Mouse (Mus musculus): Measurements from ENCODE around the gene Rnf31. TPM values are rescaled to one million over a fixed set of nuclear protein-coding genes. Genes with fewer than 3 reads are reported as not detected.

Rnf31 gene
- polyA plus RNA-seq, 1 experiment from 2014 or later: 13.2 TPM

GRCm38 (mm10) chr14:55580731-55581130 lies 10.8 kb upstream of the Rnf31 start:
- WGBS: 93% methylated on average over 16 of the region's 16 CpGs
- peaks cover 4% of the 10 kb centered on the region; the same call in 1 of the 2 replicates for H3K4me1 ChIP-seq (ENCODE audit: control insufficient read depth, insufficient read depth, low read length)

GRCm38 (mm10) chr14:55581981-55582681 lies 9.4 kb upstream of the Rnf31 start:
- Histone ChIP-seq H3K9ac (replicated peaks; ENCODE audit: low read depth, low read length) (no peak overlapping the region), H3K36me3 (ENCODE audit: control insufficient read depth, insufficient read depth, low read length) (peaks cover 6% of the 10 kb centered on the region; the same call in 1 of the 2 replicates), H3K9me3 (ENCODE audit: control insufficient read depth, low read depth, low read length) (no peaks in the 10 kb centered on the region), H3K4me2 (replicated peaks; ENCODE audit: low read depth, low read length) (no peak overlapping the region), H3K4me1 (ENCODE audit: control insufficient read depth, insufficient read depth, low read length) (peaks cover 4% of the 10 kb centered on the region; the same call in 1 of the 2 replicates), H3K27me3 (ENCODE audit: control insufficient read depth, insufficient read depth, low read length) (no peaks in the 10 kb centered on the region), H3K27ac (ENCODE audit: low read length) (no peak overlapping the region), H3K4me3 (ENCODE audit: low read depth, low read length) (no peak overlapping the region)
- 66% methylated on average over 9 of the region's 9 CpGs for WGBS
- ATAC-seq (ENCODE audit: insufficient number of reproducible peaks, insufficient read depth, low FRiP score, low read depth): no peak

More at GRCm38 (mm10) chr14:55580731-55581130, 10.8 kb upstream of the Rnf31 start:
- H3K27me3 ChIP-seq (ENCODE audit: control insufficient read depth, insufficient read depth, low read length): no peaks in the 10 kb centered on the region
- no peak overlapping the region for H3K27ac ChIP-seq (ENCODE audit: low read length)
- H3K4me3 ChIP-seq (ENCODE audit: low read depth, low read length): no peak overlapping the region
- H3K4me2 ChIP-seq (replicated peaks; ENCODE audit: low read depth, low read length): no peak overlapping the region
- no peaks in the 10 kb centered on the region for H3K9me3 ChIP-seq (ENCODE audit: control insufficient read depth, low read depth, low read length)
- ATAC-seq (ENCODE audit: insufficient number of reproducible peaks, insufficient read depth, low FRiP score, low read depth): no peak
- peaks cover 6% of the 10 kb centered on the region; the same call in 1 of the 2 replicates for H3K36me3 ChIP-seq (ENCODE audit: control insufficient read depth, insufficient read depth, low read length)
- no peak overlapping the region for H3K9ac ChIP-seq (replicated peaks; ENCODE audit: low read depth, low read length)

- Histone ChIP-seq H3K9ac (replicated peaks; ENCODE audit: low read depth, low read length) (0 out of 2 replicates have a peak overlapping the region, but pooled peaks have one; percentile 15), H3K4me3 (ENCODE audit: low read depth, low read length) (peak overlapping the region; percentile 44; the same call in 1 of the 2 replicates), H3K27me3 (ENCODE audit: control insufficient read depth, insufficient read depth, low read length) (no peaks in the 10 kb centered on the region), H3K4me2 (replicated peaks; ENCODE audit: low read depth, low read length) (peak overlapping the region; percentile 62), H3K4me1 (ENCODE audit: control insufficient read depth, insufficient read depth, low read length) (no peaks in the 10 kb centered on the region), H3K36me3 (ENCODE audit: control insufficient read depth, insufficient read depth, low read length) (peaks cover 6% of the 10 kb centered on the region; the same call in 1 of the 2 replicates), H3K27ac (ENCODE audit: low read length) (no peak overlapping the region), H3K9me3 (ENCODE audit: control insufficient read depth, low read depth, low read length) (no peaks in the 10 kb centered on the region)
- 39% methylated on average over 5 of the region's 5 CpGs for WGBS
- ATAC-seq (ENCODE audit: insufficient number of reproducible peaks, insufficient read depth, low FRiP score, low read depth): no peak
Measured at GRCm38 (mm10) chr14:55584303-55584701, 7.2 kb upstream of the Rnf31 start.

DNA sequence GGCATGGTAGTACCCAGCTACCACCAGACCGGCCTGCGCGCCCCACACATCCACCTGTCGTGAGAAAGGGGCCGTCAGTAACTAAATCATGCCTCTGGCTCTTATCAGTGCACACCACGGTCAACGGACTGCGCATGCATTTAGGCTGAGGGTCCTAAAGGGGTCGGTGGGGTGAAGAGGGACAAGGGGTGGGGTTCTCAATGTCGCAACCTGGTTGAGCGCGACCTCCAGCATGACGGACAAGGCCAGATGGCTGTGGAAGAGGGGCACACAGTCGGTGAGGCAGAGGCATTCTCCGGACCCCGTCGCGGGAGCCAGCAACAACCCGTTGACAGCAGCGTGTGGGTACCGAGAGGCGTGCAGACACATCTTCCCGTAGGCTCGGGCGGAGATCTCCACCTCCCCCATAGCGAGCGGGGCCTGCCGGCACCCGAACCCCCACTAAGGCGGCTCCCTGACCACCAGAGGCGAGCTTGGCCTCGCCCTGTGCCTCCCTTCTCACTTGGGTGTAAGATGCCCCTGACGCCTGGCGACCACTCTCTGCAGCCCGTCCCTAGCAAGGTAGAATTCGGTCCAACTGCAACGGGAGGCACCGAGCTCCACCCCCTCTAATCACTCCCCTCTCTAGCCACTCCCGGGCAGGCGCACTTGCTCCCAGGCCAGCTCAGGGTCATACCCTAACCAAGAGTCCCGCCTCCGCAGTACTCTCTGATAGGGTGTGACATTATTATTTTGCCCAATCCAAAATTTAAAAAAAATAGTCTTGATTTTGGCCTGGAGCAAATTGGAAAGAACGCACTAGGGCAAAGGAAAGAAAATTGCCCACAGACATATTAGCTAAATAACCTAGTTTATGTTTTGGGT lies 6.6 kb upstream of the Rnf31 start, which contains the start of gene Emc9:
Gene Emc9, minus strand, starts transcription at position 601 of the 864 bp plus-strand sequence.
- ATAC-seq (ENCODE audit: insufficient number of reproducible peaks, insufficient read depth, low FRiP score, low read depth): peak; percentile 86
- H3K9me3 ChIP-seq (ENCODE audit: control insufficient read depth, low read depth, low read length): no peaks in the 10 kb centered on the region
- peaks cover 6% of the 10 kb centered on the region; the same call in 1 of the 2 replicates for H3K36me3 ChIP-seq (ENCODE audit: control insufficient read depth, insufficient read depth, low read length)
- peak within 1 kb of the TSS; percentile 15; the same call in 1 of the 2 replicates for H3K9ac ChIP-seq (replicated peaks; ENCODE audit: low read depth, low read length)
- peak within 1 kb of the TSS; percentile 44 for H3K4me3 ChIP-seq (ENCODE audit: low read depth, low read length)
- H3K4me1 ChIP-seq (ENCODE audit: control insufficient read depth, insufficient read depth, low read length): 0 out of 2 replicates have a peak, but pooled peaks cover 1% of the 10 kb centered on the region
- H3K27ac ChIP-seq (ENCODE audit: low read length): peak within 1 kb of the TSS; percentile 48; the same call in 1 of the 2 replicates
- WGBS: 3% methylated on average over 43 of the region's 43 CpGs
- no peaks in the 10 kb centered on the region for H3K27me3 ChIP-seq (ENCODE audit: control insufficient read depth, insufficient read depth, low read length)
- H3K4me2 ChIP-seq (replicated peaks; ENCODE audit: low read depth, low read length): peak within 1 kb of the TSS; percentile 62

DNA sequence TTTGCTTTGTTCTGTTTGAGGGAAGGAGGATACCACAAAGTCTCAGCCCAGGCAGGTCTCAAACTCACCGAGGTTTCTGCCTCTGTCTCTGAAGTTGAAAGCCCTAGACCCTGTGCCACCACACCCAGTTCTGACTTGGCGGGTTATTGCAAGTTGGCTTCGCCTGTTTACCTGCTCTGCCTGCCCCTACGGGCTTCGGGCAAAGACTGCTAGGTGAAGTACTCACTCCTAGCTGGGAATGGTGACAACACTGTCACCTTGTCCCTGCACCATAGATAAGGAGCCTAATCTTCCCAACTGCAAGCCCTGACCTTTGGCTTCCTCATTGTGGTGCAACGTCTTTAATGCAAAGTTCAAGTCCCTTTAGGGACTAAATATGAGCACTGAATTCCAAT lies 5.9 kb upstream of the Rnf31 start:
- Histone ChIP-seq H3K4me2 (replicated peaks; ENCODE audit: low read depth, low read length) (peak overlapping the region; percentile 62), H3K9me3 (ENCODE audit: control insufficient read depth, low read depth, low read length) (no peaks in the 10 kb centered on the region), H3K27me3 (ENCODE audit: control insufficient read depth, insufficient read depth, low read length) (no peaks in the 10 kb centered on the region), H3K36me3 (ENCODE audit: control insufficient read depth, insufficient read depth, low read length) (peaks cover 6% of the 10 kb centered on the region; the same call in 1 of the 2 replicates), H3K4me1 (ENCODE audit: control insufficient read depth, insufficient read depth, low read length) (0 out of 2 replicates have a peak, but pooled peaks cover 5% of the 10 kb centered on the region), H3K27ac (ENCODE audit: low read length) (0 out of 2 replicates have a peak overlapping the region, but pooled peaks have one; percentile 2), H3K9ac (replicated peaks; ENCODE audit: low read depth, low read length) (no peak overlapping the region), H3K4me3 (ENCODE audit: low read depth, low read length) (peak overlapping the region; percentile 44)
- WGBS: 48% methylated on average over 6 of the region's 6 CpGs
- ATAC-seq (ENCODE audit: insufficient number of reproducible peaks, insufficient read depth, low FRiP score, low read depth): no peak

DNA sequence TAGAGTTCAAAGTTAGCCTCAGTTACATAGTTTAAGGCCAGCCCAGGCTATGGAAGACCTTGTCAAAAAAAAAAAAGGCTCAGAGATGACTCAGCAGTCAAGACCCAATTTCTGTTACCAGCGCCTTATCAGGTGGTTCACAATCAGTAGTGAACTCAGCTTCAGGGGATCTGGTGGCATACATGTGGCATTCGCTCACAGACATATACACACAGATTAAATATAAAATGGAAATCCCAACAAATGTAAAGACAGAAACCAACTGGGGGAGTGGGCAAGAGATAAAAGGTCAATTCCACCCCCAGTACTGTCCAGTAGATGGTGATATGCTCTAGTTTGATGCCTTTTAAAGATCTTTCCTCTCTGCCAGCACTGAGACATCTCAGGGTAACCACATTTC lies 5.4 kb upstream of the Rnf31 start:
- Histone ChIP-seq H3K4me1 (ENCODE audit: control insufficient read depth, insufficient read depth, low read length) (0 out of 2 replicates have a peak, but pooled peaks cover 5% of the 10 kb centered on the region), H3K27ac (ENCODE audit: low read length) (no peak overlapping the region), H3K36me3 (ENCODE audit: control insufficient read depth, insufficient read depth, low read length) (no peaks in the 10 kb centered on the region), H3K9ac (replicated peaks; ENCODE audit: low read depth, low read length) (no peak overlapping the region), H3K4me2 (replicated peaks; ENCODE audit: low read depth, low read length) (no peak overlapping the region), H3K27me3 (ENCODE audit: control insufficient read depth, insufficient read depth, low read length) (no peaks in the 10 kb centered on the region), H3K9me3 (ENCODE audit: control insufficient read depth, low read depth, low read length) (no peaks in the 10 kb centered on the region), H3K4me3 (ENCODE audit: low read depth, low read length) (no peak overlapping the region)
- ATAC-seq (ENCODE audit: insufficient number of reproducible peaks, insufficient read depth, low FRiP score, low read depth): no peak
- 84% methylated on average over 2 of the region's 2 CpGs for WGBS

- WGBS: 93% methylated on average over 5 of the region's 5 CpGs
- no peak for ATAC-seq (ENCODE audit: insufficient number of reproducible peaks, insufficient read depth, low FRiP score, low read depth)
- Histone ChIP-seq H3K4me3 (ENCODE audit: low read depth, low read length) (no peak overlapping the region), H3K27ac (ENCODE audit: low read length) (no peak overlapping the region), H3K4me1 (ENCODE audit: control insufficient read depth, insufficient read depth, low read length) (peaks cover 18% of the 10 kb centered on the region), H3K36me3 (ENCODE audit: control insufficient read depth, insufficient read depth, low read length) (peaks cover 5% of the 10 kb centered on the region; the same call in 1 of the 2 replicates), H3K9me3 (ENCODE audit: control insufficient read depth, low read depth, low read length) (no peaks in the 10 kb centered on the region), H3K4me2 (replicated peaks; ENCODE audit: low read depth, low read length) (no peak overlapping the region), H3K9ac (replicated peaks; ENCODE audit: low read depth, low read length) (no peak overlapping the region), H3K27me3 (ENCODE audit: control insufficient read depth, insufficient read depth, low read length) (no peaks in the 10 kb centered on the region)
Measured at GRCm38 (mm10) chr14:55589271-55589670, 2.2 kb upstream of the Rnf31 start.

All from stomach, embryonic 14.5 days (tissue).